Mouse (Mus musculus) erythroid progenitor cell, adult 5-6 weeks (primary cell): ENCODE measurements around the gene Rab37. TPM values are rescaled to one million over a fixed set of nuclear protein-coding genes. Genes with fewer than 3 reads are reported as not detected.

ENCODE experiments used
- ATAC-seq: replicated peaks from 2 replicates; pipeline ENCODE4 v1.8.0; 2016; ENCODE audit warnings: moderate number of reproducible peaks, mild to moderate bottlenecking, moderate TSS enrichment, inconsistent platforms; ENCODE audit not compliant: poor library complexity, low FRiP score, severe bottlenecking
- total RNA-seq, 2 experiments: library from RNA; stranded (forward) in 1 of 2; stranded (reverse) in 1 of 2; fragments of 150-400 nt in 1 of 2; fragments of 186-747, 209-891 nt in 1 of 2; gene quantifications; 2 replicates each; pipeline versions ENCODE4 v1.2.3 to v1.2.4; 2015 to 2017; ENCODE audit warnings: low replicate concordance in 2 of 2

The Rab37 gene
- total RNA-seq, 2 experiments from 2014 or later, result 5.8 to 10.5 TPM

- peak; percentile 91 for ATAC-seq
Measured at GRCm38 (mm10) chr11:115187224-115187639, 96.0 kb downstream of the Rab37 start, which contains the start of gene Tmem104. TSS of gene Tmem104 (plus strand) at chr11:115187487.

- 0 out of 2 replicates have a peak, but pooled peaks have one; percentile 2 for ATAC-seq
Measured at GRCm38 (mm10) chr11:115187693-115188092, 96.5 kb downstream of the Rab37 start, which contains the start of gene Nat9. TSS of gene Nat9 (minus strand) at chr11:115187859.

- no peak for ATAC-seq
Measured at GRCm38 (mm10) chr11:115188539-115189231, 97.5 kb downstream of the Rab37 start.

- no peak for ATAC-seq
Measured at GRCm38 (mm10) chr11:115189304-115189703, 98.1 kb downstream of the Rab37 start.

- no peak for ATAC-seq
Measured at GRCm38 (mm10) chr11:115192180-115192579, 100.9 kb downstream of the Rab37 start.

GRCm38 (mm10) chr11:115194693-115195092 lies 103.5 kb downstream of the Rab37 start:
- ATAC-seq, result no peak

- no peak for ATAC-seq
Measured at GRCm38 (mm10) chr11:115195933-115196332, 104.7 kb downstream of the Rab37 start.

GRCm38 (mm10) chr11:115197558-115197957 lies 106.3 kb downstream of the Rab37 start:
- ATAC-seq, result no peak

- no peak for ATAC-seq
Measured at GRCm38 (mm10) chr11:115198932-115199384, 107.7 kb downstream of the Rab37 start.

GRCm38 (mm10) chr11:115200520-115200919 lies 109.3 kb downstream of the Rab37 start:
- ATAC-seq, result no peak

GRCm38 (mm10) chr11:115202316-115202715 lies 111.1 kb downstream of the Rab37 start:
- peak; percentile 57; the same call in 1 of the 2 replicates for ATAC-seq

GRCm38 (mm10) chr11:115202756-115203155 lies 111.5 kb downstream of the Rab37 start:
- no peak for ATAC-seq

- no peak for ATAC-seq
Measured at GRCm38 (mm10) chr11:115208126-115208525, 116.9 kb downstream of the Rab37 start.

- ATAC-seq, result no peak
Measured at GRCm38 (mm10) chr11:115208776-115209732, 117.8 kb downstream of the Rab37 start.

- no peak for ATAC-seq
Measured at GRCm38 (mm10) chr11:115209958-115210357, 118.7 kb downstream of the Rab37 start.

Other genes starting within 250 kb of the Rab37 start
- not detected in 2 replicates for gene Gprc5c, start 240.3 kb upstream of the Rab37 start, total RNA-seq (2015; ENCODE audit: low replicate concordance)
- not detected in 2 replicates for gene Gprc5c, start 240.3 kb upstream of the Rab37 start, total RNA-seq (2017; ENCODE audit: low replicate concordance)
- 2.1 and 4.3 TPM in 2 replicates for gene Cd300a, start 201.4 kb upstream of the Rab37 start, total RNA-seq (2015; ENCODE audit: low replicate concordance)
- gene Cd300a, start 201.4 kb upstream of the Rab37 start, total RNA-seq (2017; ENCODE audit: low replicate concordance), result 2.9 and 6.0 TPM in 2 replicates
- gene Cd300lb, start 157.0 kb upstream of the Rab37 start, total RNA-seq (2015; ENCODE audit: low replicate concordance), result 5.0 and 10.1 TPM in 2 replicates
- 1.8 and 2.3 TPM in 2 replicates for gene Cd300lb, start 157.0 kb upstream of the Rab37 start, total RNA-seq (2017; ENCODE audit: low replicate concordance)
- gene Cd300c, start 122.3 kb upstream of the Rab37 start, total RNA-seq (2015; ENCODE audit: low replicate concordance), result not detected in 2 replicates
- gene Cd300c, start 122.3 kb upstream of the Rab37 start, total RNA-seq (2017; ENCODE audit: low replicate concordance), result not detected in 2 replicates
- gene Cd300ld, start 101.5 kb upstream of the Rab37 start, total RNA-seq (2015; ENCODE audit: low replicate concordance), result 2.9 and 6.8 TPM in 2 replicates
- 3.0 and 4.2 TPM in 2 replicates for gene Cd300ld, start 101.5 kb upstream of the Rab37 start, total RNA-seq (2017; ENCODE audit: low replicate concordance)
- 8.0 and 12.6 TPM in 2 replicates for gene Cd300c2, start 89.6 kb upstream of the Rab37 start, total RNA-seq (2015; ENCODE audit: low replicate concordance)
- 2.3 and 8.6 TPM in 2 replicates for gene Cd300c2, start 89.6 kb upstream of the Rab37 start, total RNA-seq (2017; ENCODE audit: low replicate concordance)
- not detected in 2 replicates for gene Cd300ld2, start 75.2 kb upstream of the Rab37 start, total RNA-seq (2015; ENCODE audit: low replicate concordance)
- gene Cd300ld2, start 75.2 kb upstream of the Rab37 start, total RNA-seq (2017; ENCODE audit: low replicate concordance), result not detected in 2 replicates
- gene Cd300ld4, start 64.4 kb upstream of the Rab37 start, total RNA-seq (2015; ENCODE audit: low replicate concordance), result not detected in 2 replicates
- not detected in 2 replicates for gene Cd300ld4, start 64.4 kb upstream of the Rab37 start, total RNA-seq (2017; ENCODE audit: low replicate concordance)
- gene Cd300ld5, start 53.7 kb upstream of the Rab37 start, total RNA-seq (2015; ENCODE audit: low replicate concordance), result 5.8 and 11.7 TPM in 2 replicates
- not detected in 2 replicates for gene Cd300ld5, start 53.7 kb upstream of the Rab37 start, total RNA-seq (2017; ENCODE audit: low replicate concordance)
- gene Cd300ld3, start 43.0 kb upstream of the Rab37 start, total RNA-seq (2015; ENCODE audit: low replicate concordance), result 5.8 and 11.7 TPM in 2 replicates
- gene Cd300ld3, start 43.0 kb upstream of the Rab37 start, total RNA-seq (2017; ENCODE audit: low replicate concordance), result 4.1 and 5.7 TPM in 2 replicates
- 0.36 and 3.8 TPM in 2 replicates for gene Cd300e, start 29.3 kb upstream of the Rab37 start, total RNA-seq (2015; ENCODE audit: low replicate concordance)
- gene Cd300e, start 29.3 kb upstream of the Rab37 start, total RNA-seq (2017; ENCODE audit: low replicate concordance), result not detected in 2 replicates
- 1.7 and 2.9 TPM in 2 replicates for gene Cd300lf, start 42.6 kb downstream of the Rab37 start, total RNA-seq (2015; ENCODE audit: low replicate concordance)
- gene Cd300lf, start 42.6 kb downstream of the Rab37 start, total RNA-seq (2017; ENCODE audit: low replicate concordance), result 8.6 and 10.7 TPM in 2 replicates
- gene Slc9a3r1, start 71.9 kb downstream of the Rab37 start, total RNA-seq (2015; ENCODE audit: low replicate concordance), result 15.1 and 16.8 TPM in 2 replicates
- 13.1 and 13.7 TPM in 2 replicates for gene Slc9a3r1, start 71.9 kb downstream of the Rab37 start, total RNA-seq (2017; ENCODE audit: low replicate concordance)
- 5.0 and 6.3 TPM in 2 replicates for gene Tmem104, start 96.1 kb downstream of the Rab37 start, total RNA-seq (2015; ENCODE audit: low replicate concordance)
- 0.64 and 6.3 TPM in 2 replicates for gene Tmem104, start 96.1 kb downstream of the Rab37 start, total RNA-seq (2017; ENCODE audit: low replicate concordance)
- 9.2 and 11.2 TPM in 2 replicates for gene Nat9, start 96.4 kb downstream of the Rab37 start, total RNA-seq (2015; ENCODE audit: low replicate concordance)
- 2.3 TPM in 1 of 2 replicates, not detected in the other for gene Nat9, start 96.4 kb downstream of the Rab37 start, total RNA-seq (2017; ENCODE audit: low replicate concordance)
- not detected in 2 replicates for gene Grin2c, start 175.8 kb downstream of the Rab37 start, total RNA-seq (2015; ENCODE audit: low replicate concordance)
- gene Grin2c, start 175.8 kb downstream of the Rab37 start, total RNA-seq (2017; ENCODE audit: low replicate concordance), result not detected in 2 replicates
- gene Fdxr, start 185.6 kb downstream of the Rab37 start, total RNA-seq (2015; ENCODE audit: low replicate concordance), result 1.3 and 16.6 TPM in 2 replicates
- 1.4 and 3.2 TPM in 2 replicates for gene Fdxr, start 185.6 kb downstream of the Rab37 start, total RNA-seq (2017; ENCODE audit: low replicate concordance)
- gene Fads6, start 206.2 kb downstream of the Rab37 start, total RNA-seq (2015; ENCODE audit: low replicate concordance), result not detected in 2 replicates
- gene Fads6, start 206.2 kb downstream of the Rab37 start, total RNA-seq (2017; ENCODE audit: low replicate concordance), result 0.45 and 0.64 TPM in 2 replicates
- gene Otop2, start 215.7 kb downstream of the Rab37 start, total RNA-seq (2015; ENCODE audit: low replicate concordance), result not detected in 2 replicates
- gene Otop2, start 215.7 kb downstream of the Rab37 start, total RNA-seq (2017; ENCODE audit: low replicate concordance), result not detected in 2 replicates
- not detected in 2 replicates for gene Ush1g, start 230.6 kb downstream of the Rab37 start, total RNA-seq (2015; ENCODE audit: low replicate concordance)
- not detected in 2 replicates for gene Ush1g, start 230.6 kb downstream of the Rab37 start, total RNA-seq (2017; ENCODE audit: low replicate concordance)
- not detected in 2 replicates for gene Otop3, start 243.3 kb downstream of the Rab37 start, total RNA-seq (2015; ENCODE audit: low replicate concordance)
- gene Otop3, start 243.3 kb downstream of the Rab37 start, total RNA-seq (2017; ENCODE audit: low replicate concordance), result not detected in 2 replicates